Mouse (Mus musculus) retina, adult 2 months (tissue): Measurements from ENCODE around the gene Rsph10b.

ENCODE experiments used
- DNase-seq: peaks from one replicate; pipeline ENCODE4 v3.0.0-alpha.2; 2012; ENCODE audit warnings: low read depth, low spot score

Rsph10b gene

GRCm38 (mm10) chr5:143932831-143933230 is at the start of gene Rsph10b:
Gene Rsph10b (plus strand): TSS chr5:143933035.
- DNase-seq = no peak

GRCm38 (mm10) chr5:143885274-143885673 is 47.6 kb upstream of the Rsph10b start:
- no peak for DNase-seq

GRCm38 (mm10) chr5:143890741-143891140 is 42.1 kb upstream of the Rsph10b start:
- DNase-seq = no peak

GRCm38 (mm10) chr5:143892255-143892886 is 40.5 kb upstream of the Rsph10b start:
- DNase-seq = no peak

GRCm38 (mm10) chr5:143893396-143893795 is 39.4 kb upstream of the Rsph10b start:
- DNase-seq = no peak

GRCm38 (mm10) chr5:143897635-143898330 is 35.1 kb upstream of the Rsph10b start, which contains the start of gene Ankrd61:
Gene Ankrd61 (minus strand): TSS chr5:143897685.
- no peak for DNase-seq

GRCm38 (mm10) chr5:143902111-143902510 is 30.7 kb upstream of the Rsph10b start:
- DNase-seq = no peak

- no peak for DNase-seq
These were observed 29.0 kb upstream of the Rsph10b start for GRCm38 (mm10) chr5:143903813-143904212.

- DNase-seq = no peak
These were observed 26.4 kb upstream of the Rsph10b start for GRCm38 (mm10) chr5:143906429-143906828.

GRCm38 (mm10) chr5:143908926-143909325 is 23.9 kb upstream of the Rsph10b start:
- no peak for DNase-seq

- DNase-seq = peak; percentile 95
These were observed 23.1 kb upstream of the Rsph10b start, which contains the start of the genes Aimp2 and Pms2 for GRCm38 (mm10) chr5:143909417-143910400. Gene Aimp2 (minus strand): TSS chr5:143909847. Gene Pms2 (plus strand): TSS chr5:143909964.

GRCm38 (mm10) chr5:143916221-143916620 is 16.6 kb upstream of the Rsph10b start:
- DNase-seq = no peak

GRCm38 (mm10) chr5:143917418-143917817 is 15.4 kb upstream of the Rsph10b start:
- no peak for DNase-seq

GRCm38 (mm10) chr5:143918120-143918519 is 14.7 kb upstream of the Rsph10b start:
- no peak for DNase-seq

GRCm38 (mm10) chr5:143924781-143925452 is 7.9 kb upstream of the Rsph10b start:
- DNase-seq = no peak

- no peak for DNase-seq
These were observed 5.0 kb upstream of the Rsph10b start, which contains the start of gene Gm42421 for GRCm38 (mm10) chr5:143927875-143928274. Gene Gm42421 (plus strand): TSS chr5:143928175.

GRCm38 (mm10) chr5:143929291-143929690 is 3.5 kb upstream of the Rsph10b start:
- DNase-seq = no peak

- no peak for DNase-seq
These were observed 2.2 kb upstream of the Rsph10b start for GRCm38 (mm10) chr5:143930656-143931055.

- no peak for DNase-seq
These were observed 813 bp upstream of the Rsph10b start for GRCm38 (mm10) chr5:143931863-143932580.

- DNase-seq = no peak
These were observed 579 bp downstream of the Rsph10b start for GRCm38 (mm10) chr5:143933414-143933813.
